Mouse (Mus musculus): Measurements from ENCODE around the gene Numbl. TPM values are rescaled to one million over a fixed set of nuclear protein-coding genes. Genes with fewer than 3 reads are reported as not detected.

Gene Numbl
- total RNA-seq, 2 experiments from 2014 or later = 0.66 to 0.94 TPM

DNA sequence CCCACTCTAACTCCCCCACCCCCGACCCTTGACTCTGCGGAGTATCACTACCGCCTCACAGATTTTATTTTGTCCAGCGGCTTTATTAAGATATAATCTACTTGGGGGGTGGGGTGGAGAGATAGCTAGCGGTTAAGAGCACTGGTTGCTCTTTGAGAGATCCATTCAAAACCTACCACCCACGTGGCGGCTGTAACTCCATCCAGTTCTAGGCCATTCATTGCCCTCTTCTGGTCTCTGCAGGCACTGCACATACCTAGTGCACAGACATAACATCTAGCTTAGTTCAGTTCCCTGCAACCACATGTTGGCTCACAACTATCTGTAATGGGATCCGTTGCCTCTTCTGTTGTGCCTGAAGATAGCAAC, 27.4 kb downstream of the Numbl start:
- peak; percentile 89 for ATAC-seq (replicated peaks; ENCODE audit: low FRiP score, low TSS enrichment, poor library complexity, severe bottlenecking)

GRCm38 (mm10) chr7:27288732-27289131, 30.5 kb downstream of the Numbl start:
- ATAC-seq (replicated peaks; ENCODE audit: low FRiP score, low TSS enrichment, poor library complexity, severe bottlenecking) = no peak

- no peak for ATAC-seq (replicated peaks; ENCODE audit: low FRiP score, low TSS enrichment, poor library complexity, severe bottlenecking)
Observed at GRCm38 (mm10) chr7:27290555-27290954, 32.3 kb downstream of the Numbl start.

DNA sequence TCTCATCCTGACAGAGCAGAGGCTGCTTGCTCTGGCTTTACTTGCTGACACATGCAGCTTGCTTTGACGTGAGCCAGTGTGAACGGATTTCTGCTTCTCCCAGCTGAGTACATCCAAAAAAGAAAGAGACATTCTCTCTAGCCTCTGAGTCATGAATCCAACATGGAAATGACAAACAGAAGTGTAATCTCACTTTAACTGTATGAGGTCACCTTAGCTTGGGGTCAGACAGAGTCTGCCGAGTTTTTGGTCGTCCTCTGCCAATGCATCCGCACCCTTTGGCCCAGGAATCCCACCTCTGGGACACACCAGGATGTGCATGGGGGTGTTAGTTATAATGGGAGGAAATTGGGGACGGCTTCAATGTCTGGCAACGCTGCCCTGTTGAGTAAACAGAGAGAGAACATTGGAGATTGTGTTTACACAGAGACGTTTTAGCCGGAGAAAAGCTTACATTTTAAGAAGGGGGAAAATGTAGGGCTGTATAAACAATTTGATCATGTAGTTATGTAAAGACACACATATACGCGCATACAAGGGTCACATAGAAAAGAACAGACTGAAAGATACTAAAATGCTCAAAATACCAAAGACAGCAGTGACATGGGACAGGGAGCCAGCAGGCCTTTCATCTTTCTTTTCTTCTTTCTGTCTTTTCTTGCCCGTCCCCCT, 33.7 kb downstream of the Numbl start:
- ATAC-seq (replicated peaks; ENCODE audit: low FRiP score, low TSS enrichment, poor library complexity, severe bottlenecking) = no peak

DNA sequence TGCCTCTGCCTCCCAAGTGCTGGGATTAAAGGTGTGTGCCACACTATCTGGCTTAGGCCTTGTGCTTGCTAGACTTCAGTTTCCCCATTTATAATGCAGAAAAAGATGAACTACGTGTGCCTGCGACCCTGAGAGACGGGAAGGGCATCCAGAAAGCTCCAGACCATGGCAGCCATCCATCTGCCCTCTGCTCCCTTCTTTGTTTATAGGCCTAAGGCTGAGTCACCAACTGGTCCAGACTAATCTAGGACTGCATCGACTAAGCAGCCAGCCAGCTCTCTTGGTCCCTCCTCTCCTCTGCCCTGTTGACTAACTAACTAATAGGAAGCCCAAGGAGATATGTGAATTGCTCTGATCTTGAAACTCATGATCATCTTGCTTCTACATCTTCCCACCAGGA, 37.7 kb downstream of the Numbl start:
- no peak for ATAC-seq (replicated peaks; ENCODE audit: low FRiP score, low TSS enrichment, poor library complexity, severe bottlenecking)

GRCm38 (mm10) chr7:27296518-27296917, 38.3 kb downstream of the Numbl start:
- no peak for ATAC-seq (replicated peaks; ENCODE audit: low FRiP score, low TSS enrichment, poor library complexity, severe bottlenecking)

DNA sequence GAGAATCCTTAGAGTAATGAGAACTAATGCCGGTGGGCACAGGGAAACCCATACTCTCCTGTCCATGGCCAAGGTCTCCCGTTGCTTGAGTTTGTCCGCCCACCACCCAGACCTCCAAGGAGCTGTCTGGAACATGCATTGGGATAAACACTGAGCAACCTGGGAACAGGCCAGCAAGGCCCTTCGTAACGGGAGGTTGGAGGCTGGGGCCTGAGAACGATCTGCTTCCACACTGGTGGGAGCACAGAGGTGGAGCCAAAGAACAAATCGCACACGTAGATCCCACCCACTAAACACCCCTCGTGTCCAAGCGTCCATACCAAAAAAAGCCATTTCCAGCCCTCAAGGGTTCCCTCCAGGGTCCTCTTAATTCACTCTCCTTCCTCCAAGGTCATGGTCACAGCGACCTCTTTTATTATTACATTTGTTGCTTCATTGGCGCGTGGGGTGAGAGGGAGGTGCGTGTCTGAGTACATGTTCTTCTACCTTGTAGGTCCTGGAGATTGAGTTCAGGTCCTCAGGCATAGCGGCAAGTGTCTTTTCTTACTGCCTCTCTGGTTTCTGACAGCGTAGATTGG, 39.9 kb downstream of the Numbl start:
- no peak for ATAC-seq (replicated peaks; ENCODE audit: low FRiP score, low TSS enrichment, poor library complexity, severe bottlenecking)

- ATAC-seq (replicated peaks; ENCODE audit: low FRiP score, low TSS enrichment, poor library complexity, severe bottlenecking) = no peak
Observed at GRCm38 (mm10) chr7:27298816-27299215, 40.6 kb downstream of the Numbl start.

DNA sequence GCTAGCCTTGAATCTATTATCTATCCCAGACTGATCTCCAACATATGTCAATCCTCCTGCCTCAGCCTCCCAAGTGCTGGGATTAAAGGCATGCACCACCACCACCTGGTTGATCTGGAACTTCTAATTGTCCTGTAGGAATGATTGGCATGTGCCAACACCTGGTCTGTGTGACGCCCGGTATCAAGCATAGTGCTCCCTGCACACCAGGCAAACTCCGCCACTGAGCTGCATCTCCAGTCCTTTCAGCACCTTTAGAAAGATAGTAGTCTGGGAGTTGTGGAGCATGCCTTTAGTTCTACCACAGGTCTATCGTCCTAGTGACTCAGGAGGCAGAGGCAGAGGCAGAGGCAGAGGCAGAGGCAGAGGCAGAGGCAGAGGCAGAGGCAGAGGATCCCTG, 42.1 kb downstream of the Numbl start:
- no peak for ATAC-seq (replicated peaks; ENCODE audit: low FRiP score, low TSS enrichment, poor library complexity, severe bottlenecking)

- no peak for ATAC-seq (replicated peaks; ENCODE audit: low FRiP score, low TSS enrichment, poor library complexity, severe bottlenecking)
Observed at GRCm38 (mm10) chr7:27300801-27301200, 42.6 kb downstream of the Numbl start.

DNA sequence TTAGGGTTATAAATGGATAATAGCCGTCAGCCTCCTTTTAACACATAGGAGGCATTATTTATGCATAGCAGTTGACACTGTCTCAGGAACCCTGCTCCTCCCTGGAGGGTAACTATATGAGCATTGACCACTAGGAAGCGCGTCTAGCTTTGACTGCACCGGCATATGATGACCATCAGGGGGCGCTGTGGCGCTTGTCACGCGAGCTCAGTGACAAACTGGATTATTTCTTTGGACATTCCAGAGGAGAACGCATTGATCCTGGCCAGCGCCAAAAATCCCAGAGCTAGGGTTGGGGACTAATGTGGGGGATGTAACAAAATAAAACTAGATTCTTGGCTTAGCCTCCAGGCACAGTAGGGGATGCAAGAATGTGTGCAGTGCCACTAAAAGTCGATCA, 43.9 kb downstream of the Numbl start:
- peak; percentile 75 for ATAC-seq (replicated peaks; ENCODE audit: low FRiP score, low TSS enrichment, poor library complexity, severe bottlenecking)

DNA sequence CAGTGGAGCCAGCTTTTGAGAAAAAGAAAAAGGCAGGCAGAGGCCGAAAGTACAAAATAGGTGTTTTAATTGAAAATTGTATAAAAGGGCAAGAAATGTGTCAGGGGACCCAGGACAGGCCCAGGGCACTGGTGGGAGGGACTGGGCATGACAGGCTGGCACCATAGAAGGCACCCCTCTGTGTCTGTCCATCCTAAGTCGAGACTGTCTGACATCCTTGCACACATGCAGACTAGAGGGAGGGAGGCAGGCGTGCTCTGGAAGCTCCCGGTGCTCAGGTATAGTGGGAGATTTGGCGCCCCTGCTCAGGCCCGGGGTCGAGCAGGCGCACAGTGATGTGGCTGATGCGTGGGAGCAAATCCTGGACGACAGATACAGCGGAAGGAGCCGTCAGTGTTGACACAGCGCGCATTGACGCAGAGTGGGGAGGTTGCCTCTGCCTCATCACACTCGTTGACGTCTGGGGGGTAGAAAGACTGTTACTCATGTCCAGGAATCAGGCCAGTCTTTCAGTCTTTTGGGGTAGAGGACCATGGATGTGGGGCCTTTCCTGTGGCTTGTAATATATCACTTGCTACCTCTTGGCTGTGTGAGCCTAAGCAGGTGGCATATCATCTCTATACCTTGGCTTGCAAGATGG, 47.0 kb downstream of the Numbl start:
- ATAC-seq (replicated peaks; ENCODE audit: low FRiP score, low TSS enrichment, poor library complexity, severe bottlenecking) = no peak

- no peak for ATAC-seq (replicated peaks; ENCODE audit: low FRiP score, low TSS enrichment, poor library complexity, severe bottlenecking)
Observed at GRCm38 (mm10) chr7:27306161-27307160, 48.2 kb downstream of the Numbl start.

- ATAC-seq (replicated peaks; ENCODE audit: low FRiP score, low TSS enrichment, poor library complexity, severe bottlenecking) = 0 out of 2 replicates have a peak, but pooled peaks have one; percentile 45
Observed at GRCm38 (mm10) chr7:27307551-27307950, 49.3 kb downstream of the Numbl start.

DNA sequence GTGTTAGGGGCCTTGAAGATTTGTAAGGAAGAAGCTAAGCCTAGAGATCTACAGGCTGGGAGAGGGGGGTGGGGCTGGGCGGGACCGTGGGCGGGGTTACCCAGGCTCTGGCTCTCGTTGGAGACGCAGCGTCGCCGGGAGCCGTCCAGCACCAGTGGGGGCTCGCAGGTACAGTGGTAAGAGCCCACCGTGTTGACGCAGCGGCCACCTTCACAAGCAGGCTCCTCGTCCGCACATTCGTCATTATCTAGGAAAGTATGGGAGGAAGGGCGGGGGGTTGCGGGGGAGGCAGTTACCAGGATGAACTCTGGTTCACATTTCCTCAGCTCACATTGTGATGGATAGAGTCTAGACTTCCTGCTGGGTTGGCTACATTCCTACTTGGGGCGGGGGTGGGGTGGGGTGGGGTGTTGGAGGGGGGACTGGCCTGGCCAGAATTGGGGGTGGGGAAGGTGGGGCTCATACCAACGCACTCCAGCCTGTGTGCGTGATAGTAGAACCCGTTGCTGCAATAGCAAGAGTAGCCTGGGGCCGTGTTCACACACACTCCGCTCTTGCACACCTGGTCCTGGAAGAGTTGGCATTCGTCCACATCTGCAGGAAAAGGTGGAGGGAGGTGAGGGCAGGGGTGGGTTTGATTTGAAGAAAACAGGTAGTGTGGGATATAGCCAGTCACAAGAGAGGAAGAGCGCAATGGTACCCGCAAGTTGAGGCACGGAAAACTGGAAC, 50.8 kb downstream of the Numbl start:
- no peak for ATAC-seq (replicated peaks; ENCODE audit: low FRiP score, low TSS enrichment, poor library complexity, severe bottlenecking)

- ATAC-seq (replicated peaks; ENCODE audit: low FRiP score, low TSS enrichment, poor library complexity, severe bottlenecking) = no peak
Observed at GRCm38 (mm10) chr7:27309832-27310231, 51.6 kb downstream of the Numbl start.

GRCm38 (mm10) chr7:27310306-27310705, 52.1 kb downstream of the Numbl start:
- ATAC-seq (replicated peaks; ENCODE audit: low FRiP score, low TSS enrichment, poor library complexity, severe bottlenecking) = peak; percentile 74

GRCm38 (mm10) chr7:27310996-27311535, 52.8 kb downstream of the Numbl start:
- no peak for ATAC-seq (replicated peaks; ENCODE audit: low FRiP score, low TSS enrichment, poor library complexity, severe bottlenecking)
